Mouse (Mus musculus) MEL (cell line): ENCODE measurements around the gene Zc3h10. TPM values are rescaled to one million over a fixed set of nuclear protein-coding genes. Genes with fewer than 3 reads are reported as not detected.

Experiments used
- DNase-seq: peaks from one replicate; pipeline ENCODE4 v3.0.0; 2011; ENCODE audit warnings: low read depth, low spot score
- H3K27ac ChIP-seq: 2 replicates; pipeline ENCODE4 v1.5.1; 2012; ENCODE audit warnings: low read depth, mild to moderate bottlenecking, control low read depth, low read length, moderate library complexity; ENCODE audit not compliant: control insufficient read depth
- H3K27me3 ChIP-seq, 2 experiments: fragments of 150-350 bp in 1 of 2; sonication (generic) in 1 of 2; 2 replicates each; pipeline ENCODE4 v1.6.1; 2012; ENCODE audit warnings: low read length in 2 of 2, mild to moderate bottlenecking in 2 of 2, improper control_type of control experiment in 1 of 2, moderate library complexity in 1 of 2; ENCODE audit not compliant: insufficient read depth in 2 of 2, control insufficient read depth in 1 of 2
- H3K36me3 ChIP-seq, 2 experiments: 2 replicates each; pipeline ENCODE4 v1.6.1; 2012 to 2014; ENCODE audit warnings: low read length in 2 of 2, improper control_type of control experiment in 1 of 2, inconsistent platforms in 1 of 2, mild to moderate bottlenecking in 1 of 2; ENCODE audit not compliant: insufficient read depth in 2 of 2, control insufficient read depth in 1 of 2
- H3K4me1 ChIP-seq, 2 experiments: fragments of 150-350 bp in 1 of 2; sonication (generic) in 1 of 2; 2 replicates each; pipeline ENCODE4 v1.6.1; 2012; ENCODE audit warnings: low read length in 2 of 2, improper control_type of control experiment in 1 of 2, mild to moderate bottlenecking in 1 of 2; ENCODE audit not compliant: insufficient read depth in 2 of 2, control insufficient read depth in 1 of 2
- H3K4me3 ChIP-seq, 2 experiments: fragments of 150-350 bp in 1 of 2; sonication (generic) in 1 of 2; 2 replicates each; pipeline ENCODE4 v1.5.1; 2012; ENCODE audit warnings: low read depth in 2 of 2, low read length in 2 of 2, mild to moderate bottlenecking in 2 of 2, moderate library complexity in 2 of 2, control low read depth in 1 of 2, improper control_type of control experiment in 1 of 2; ENCODE audit not compliant: control insufficient read depth in 1 of 2, insufficient read depth in 1 of 2
- H3K79me2 ChIP-seq: 2 replicates; pipeline ENCODE4 v1.6.1; 2012; ENCODE audit warnings: mild to moderate bottlenecking, low read length, moderate library complexity; ENCODE audit not compliant: control insufficient read depth, poor library complexity, insufficient read depth
- H3K9ac ChIP-seq: 2 replicates; pipeline ENCODE4 v1.6.1; 2012; ENCODE audit warnings: low read depth, mild to moderate bottlenecking, control low read depth, low read length, moderate library complexity; ENCODE audit not compliant: control insufficient read depth, poor library complexity, severe bottlenecking
- H3K9me3 ChIP-seq: fragments of 150-350 bp; sonication (generic); replicated peaks from 2 replicates; pipeline ENCODE4 v1.6.1; 2012; ENCODE audit warnings: mild to moderate bottlenecking, low read length, improper control_type of control experiment, moderate library complexity; ENCODE audit not compliant: insufficient read depth
- BHLHE40 ChIP-seq: IDR thresholded peaks from 2 replicates; pipeline ENCODE4 v1.6.1; 2012; ENCODE audit warnings: low read depth, mild to moderate bottlenecking, inconsistent platforms, low read length, improper control_type of control experiment, borderline replicate concordance
- CHD1 ChIP-seq: IDR thresholded peaks from 2 replicates; pipeline ENCODE4 v1.6.1; 2012; ENCODE audit warnings: low read depth, mild to moderate bottlenecking, inconsistent platforms, low read length, improper control_type of control experiment
- CHD2 ChIP-seq: IDR thresholded peaks from 2 replicates; pipeline ENCODE4 v1.6.1; 2011; ENCODE audit warnings: low read length, improper control_type of control experiment
- E2F4 ChIP-seq: IDR thresholded peaks from 2 replicates; pipeline ENCODE4 v1.6.1; 2011; ENCODE audit warnings: low read depth, low read length, improper control_type of control experiment, borderline replicate concordance
- ELF1 ChIP-seq: IDR thresholded peaks from 2 replicates; pipeline ENCODE4 v1.6.1; 2014; ENCODE audit warnings: low read depth, mild to moderate bottlenecking, inconsistent platforms, low read length, improper control_type of control experiment, moderate library complexity
- EP300 ChIP-seq, 2 experiments: IDR thresholded peaks; 2 replicates each; pipeline ENCODE4 v1.6.1; 2011; ENCODE audit warnings: improper control_type of control experiment in 2 of 2, low read length in 2 of 2, low read depth in 1 of 2, mild to moderate bottlenecking in 1 of 2
- ETS1 ChIP-seq: IDR thresholded peaks from 2 replicates; pipeline ENCODE4 v1.6.1; 2012; ENCODE audit warnings: low read depth, mild to moderate bottlenecking, inconsistent platforms, low read length, improper control_type of control experiment, moderate library complexity
- GABPA ChIP-seq: IDR thresholded peaks from 2 replicates; pipeline ENCODE4 v1.6.1; 2012; ENCODE audit warnings: low read depth, mild to moderate bottlenecking, inconsistent platforms, low read length, improper control_type of control experiment, moderate library complexity
- GATA1 ChIP-seq: IDR thresholded peaks from 2 replicates; pipeline ENCODE4 v1.6.1; 2011; ENCODE audit warnings: low read depth, low read length, improper control_type of control experiment
- HCFC1 ChIP-seq: IDR thresholded peaks from 2 replicates; pipeline ENCODE4 v1.6.1; 2012; ENCODE audit warnings: low read depth, mild to moderate bottlenecking, inconsistent platforms, low read length, improper control_type of control experiment, moderate library complexity
- JUND ChIP-seq: IDR thresholded peaks from 2 replicates; pipeline ENCODE4 v1.6.1; 2011; ENCODE audit warnings: low read depth, mild to moderate bottlenecking, improper control_type of control experiment, low read length
- KAT2A ChIP-seq: conservative IDR thresholded peaks from 2 replicates; pipeline ENCODE4 v1.6.1; 2012; ENCODE audit warnings: low read depth, low read length, improper control_type of control experiment, inconsistent platforms
- MAFK ChIP-seq: IDR thresholded peaks from 2 replicates; pipeline ENCODE4 v1.6.1; 2011; ENCODE audit warnings: low read depth, mild to moderate bottlenecking, low read length, improper control_type of control experiment, borderline replicate concordance
- MAX ChIP-seq: IDR thresholded peaks from 2 replicates; pipeline ENCODE4 v1.6.1; 2011; ENCODE audit warnings: low read length, improper control_type of control experiment
- MAZ ChIP-seq: IDR thresholded peaks from 2 replicates; pipeline ENCODE4 v1.6.1; 2012; ENCODE audit warnings: low read depth, mild to moderate bottlenecking, inconsistent platforms, low read length, improper control_type of control experiment
- MEF2A ChIP-seq: IDR thresholded peaks from 2 replicates; pipeline ENCODE4 v1.6.1; 2014; ENCODE audit warnings: low read depth, mild to moderate bottlenecking, inconsistent platforms, low read length, improper control_type of control experiment; ENCODE audit not compliant: poor library complexity, insufficient replicate concordance, severe bottlenecking; ENCODE audit errors: extremely low read depth
- MXI1 ChIP-seq: IDR thresholded peaks from 2 replicates; pipeline ENCODE4 v1.6.1; 2011; ENCODE audit warnings: mild to moderate bottlenecking, low read depth, low read length, improper control_type of control experiment
- MYC ChIP-seq: IDR thresholded peaks from 2 replicates; pipeline ENCODE4 v1.6.1; 2011; ENCODE audit warnings: low read depth, mild to moderate bottlenecking, low read length, improper control_type of control experiment, moderate library complexity
- NELFE ChIP-seq: IDR thresholded peaks from 2 replicates; pipeline ENCODE4 v1.6.1; 2011; ENCODE audit warnings: low read depth, low read length, improper control_type of control experiment
- NRF1 ChIP-seq: IDR thresholded peaks from 2 replicates; pipeline ENCODE4 v1.6.1; 2014; ENCODE audit warnings: low read depth, mild to moderate bottlenecking, inconsistent platforms, low read length, improper control_type of control experiment, moderate library complexity; ENCODE audit not compliant: poor library complexity, insufficient read depth, severe bottlenecking
- POLR2AphosphoS2 ChIP-seq: IDR thresholded peaks from 2 replicates; pipeline ENCODE4 v1.6.1; 2011; ENCODE audit warnings: low read length, improper control_type of control experiment
- POLR2AphosphoS5 ChIP-seq: IDR thresholded peaks from 2 replicates; pipeline ENCODE4 v1.6.1; 2012; ENCODE audit warnings: low read depth, borderline replicate concordance, mild to moderate bottlenecking, inconsistent platforms, low read length, moderate library complexity, mixed read lengths
- RAD21 ChIP-seq: IDR thresholded peaks from 2 replicates; pipeline ENCODE4 v1.6.1; 2011; ENCODE audit warnings: mild to moderate bottlenecking, low read depth, low read length, improper control_type of control experiment
- SIN3A ChIP-seq: IDR thresholded peaks from 2 replicates; pipeline ENCODE4 v1.6.1; 2012; ENCODE audit warnings: low read length, improper control_type of control experiment, inconsistent platforms
- SMC3 ChIP-seq: IDR thresholded peaks from 2 replicates; pipeline ENCODE4 v1.6.1; 2011; ENCODE audit warnings: low read depth, low read length, improper control_type of control experiment
- TBP ChIP-seq: IDR thresholded peaks from 2 replicates; pipeline ENCODE4 v1.8.0; 2011; ENCODE audit warnings: low read depth, low read length, improper control_type of control experiment
- TCF12 ChIP-seq: IDR thresholded peaks from 2 replicates; pipeline ENCODE4 v1.6.1; 2014; ENCODE audit warnings: low read depth, mild to moderate bottlenecking, inconsistent platforms, low read length, improper control_type of control experiment, moderate library complexity
- UBTF ChIP-seq: IDR thresholded peaks from 2 replicates; pipeline ENCODE4 v1.6.1; 2012; ENCODE audit warnings: low read depth, mild to moderate bottlenecking, inconsistent platforms, low read length, improper control_type of control experiment, moderate library complexity, borderline replicate concordance; ENCODE audit not compliant: insufficient read depth
- USF1 ChIP-seq: IDR thresholded peaks from 2 replicates; pipeline ENCODE4 v1.6.1; 2014; ENCODE audit warnings: low read depth, mild to moderate bottlenecking, inconsistent platforms, low read length, improper control_type of control experiment, moderate library complexity
- ZC3H11A ChIP-seq: IDR thresholded peaks from 2 replicates; pipeline ENCODE4 v1.6.1; 2012; ENCODE audit warnings: low read depth, mild to moderate bottlenecking, inconsistent platforms, low read length, improper control_type of control experiment
- ZKSCAN1 ChIP-seq: IDR thresholded peaks from 2 replicates; pipeline ENCODE4 v1.6.1; 2012; ENCODE audit warnings: low read depth, mild to moderate bottlenecking, inconsistent platforms, low read length, improper control_type of control experiment, moderate library complexity
- ZMIZ1 ChIP-seq: IDR thresholded peaks from 2 replicates; pipeline ENCODE4 v1.6.1; 2012; ENCODE audit warnings: low read depth, mild to moderate bottlenecking, inconsistent platforms, low read length, improper control_type of control experiment, moderate library complexity
- ZNF384 ChIP-seq: IDR thresholded peaks from 2 replicates; pipeline ENCODE4 v1.6.1; 2012; ENCODE audit warnings: low read depth, mild to moderate bottlenecking, inconsistent platforms, low read length, improper control_type of control experiment
- polyA plus RNA-seq, 2 experiments: library from polyadenylated mRNA; stranded (reverse) in 1 of 2; unstranded in 1 of 2; fragments of >175 nt in 1 of 2; fragments of >200 nt in 1 of 2; gene quantifications; 2 replicates each; pipeline versions ENCODE4 v1.2.1 to v1.2.4; 2012; ENCODE audit warnings: low replicate concordance in 2 of 2, low read depth in 1 of 2; ENCODE audit not compliant: insufficient read length in 2 of 2, insufficient read depth in 1 of 2, missing spikeins in 1 of 2
- total RNA-seq: library from RNA; depleted of rRNA; stranded (reverse); fragments of 300-350 nt; gene quantifications from 2 replicates; pipeline ENCODE4 v1.2.3, GENCODE M21; 2012

Zc3h10 gene
- total and polyA plus RNA-seq, 3 experiments = 14.6 to 17.3 TPM; not detected in 1

DNA sequence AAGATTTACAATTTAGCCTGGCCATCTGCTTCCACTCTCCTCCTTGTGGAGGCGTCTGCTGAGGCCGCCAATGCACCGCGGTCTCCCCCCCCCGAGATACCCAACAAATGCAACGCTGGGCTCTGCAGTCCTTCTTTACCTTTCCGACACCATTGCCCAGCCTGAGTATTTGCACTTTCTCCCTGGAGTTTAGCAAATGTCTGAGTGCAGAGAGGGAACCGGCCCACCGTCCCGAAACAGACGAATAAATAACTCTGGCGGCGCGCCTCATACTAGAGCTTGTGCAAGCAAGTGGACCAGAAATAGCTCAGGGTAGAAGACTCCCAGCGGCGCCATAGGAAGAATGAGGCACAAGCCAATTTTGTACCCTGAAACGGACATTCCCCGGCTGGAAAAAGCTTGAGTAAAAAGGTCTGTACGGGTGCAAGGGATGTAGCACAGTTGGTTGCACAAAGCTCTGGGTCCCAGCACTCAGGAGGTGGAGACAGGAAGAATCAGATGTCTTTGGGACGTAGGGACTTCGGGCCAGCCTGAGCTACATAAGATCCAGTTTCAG is 48.4 kb downstream of the Zc3h10 start (continued):
- peak; percentile 66; the same call in 1 of the 2 replicates for TF ChIP-seq ZMIZ1
- TF ChIP-seq ZKSCAN1 = no peak

DNA sequence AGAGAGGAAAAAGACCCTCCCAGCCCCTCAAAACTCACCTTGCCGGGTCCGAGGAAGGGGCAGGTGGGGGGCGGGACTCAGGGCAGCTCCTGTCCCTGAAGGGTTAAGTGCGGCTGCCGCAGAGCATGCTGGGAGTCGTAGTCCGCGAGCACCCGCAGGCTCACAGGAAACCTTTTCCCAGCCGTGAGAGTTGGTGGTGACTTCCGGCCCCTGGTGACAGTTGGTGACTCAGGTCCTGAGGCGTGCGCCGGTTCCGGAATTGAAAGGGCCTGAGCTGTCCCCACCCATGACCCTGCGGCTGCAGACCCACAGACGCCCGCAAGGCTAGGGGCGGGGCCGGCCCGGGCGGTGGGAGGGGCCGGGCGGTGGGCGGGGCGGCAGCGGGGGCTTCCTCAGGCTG is 49.0 kb downstream of the Zc3h10 start, which contains the start of gene Myl6b:
TSS of gene Myl6b (minus strand) at position 96 of the 400 bp plus-strand sequence.
- Histone ChIP-seq H3K27ac (peak within 1 kb of the TSS; percentile 82), H3K9me3 (no peaks in the 10 kb centered on the region), H3K4me1 (peaks cover 17 to 29% of the 10 kb centered on the region in 2 experiments), H3K27me3 (no peaks in the 10 kb centered on the region), H3K9ac (peak within 1 kb of the TSS; percentile 76), H3K79me2 (peaks cover 13% of the 10 kb centered on the region), H3K4me3 (peak within 1 kb of the TSS; percentile 54 to 73), H3K36me3 (peaks cover 0 to 21% of the 10 kb centered on the region in 2 experiments; a peak in 2 of 4 replicates)
- peak; percentile 99 for DNase-seq
- TF ChIP-seq RAD21 (no peak), SMC3 (peak; percentile 3; the same call in 1 of the 2 replicates), SIN3A (peak; percentile 95), KAT2A (peak; percentile 82), E2F4 (no peak), ZC3H11A (no peak), GABPA (0 out of 2 replicates have a peak, but pooled peaks have one; percentile 54), MYC (no peak), ZKSCAN1 (0 out of 2 replicates have a peak, but pooled peaks have one; percentile 5), NRF1 (peak; percentile 64), POLR2AphosphoS2 (peak; percentile 63; the same call in 1 of the 2 replicates), HCFC1 (peak; percentile 99), MAX (0 out of 2 replicates have a peak, but pooled peaks have one; percentile 24), CHD1 (no peak), CHD2 (peak; percentile 67), USF1 (no peak; the same call in 1 of the 2 replicates), EP300 (IDR thresholded peaks at IDR 0.05; ENCODE audit: low read depth in 1 of 2, low read length in 2 of 2) (peak; percentile 12 to 95; a peak in 3 of 4 replicates), MXI1 (peak; percentile 73), JUND (no peak), GATA1 (no peak), TBP (no peak), MEF2A (no peak), UBTF (no peak), ZNF384 (0 out of 2 replicates have a peak, but pooled peaks have one; percentile 35), TCF12 (peak; percentile 74), ELF1 (peak; percentile 96), MAZ (peak; percentile 91; the same call in 1 of the 2 replicates), MAFK (peak; percentile 28; the same call in 1 of the 2 replicates), ETS1 (peak; percentile 91), POLR2AphosphoS5 (no peak), BHLHE40 (peak; percentile 69; the same call in 1 of the 2 replicates), NELFE (no peak)
